Mouse (Mus musculus) liver, embryonic 12.5 days (tissue): ENCODE measurements around the gene Sfn. TPM values are rescaled to one million over a fixed set of nuclear protein-coding genes. Genes with fewer than 3 reads are reported as not detected.

Experiments
- ATAC-seq: fragments of 200-750 bp; cut with Nextera tagmentation; 2 replicates; pipeline ENCODE4 v1.8.0; 2017; ENCODE audit warnings: moderate number of reproducible peaks, mild to moderate bottlenecking, moderate library complexity
- H3K27ac ChIP-seq: fragments of 300-500 bp; sonication (generic); 2 replicates; pipeline ENCODE4 v1.5.1; 2016; ENCODE audit warnings: mild to moderate bottlenecking
- H3K27me3 ChIP-seq: fragments of 300-500 bp; sonication (generic); replicated peaks from 2 replicates; pipeline ENCODE4 v1.6.1; 2016; ENCODE audit warnings: mild to moderate bottlenecking, moderate library complexity
- H3K36me3 ChIP-seq: fragments of 300-500 bp; sonication (generic); 2 replicates; pipeline ENCODE4 v1.6.1; 2016; ENCODE audit warnings: mild to moderate bottlenecking, moderate library complexity
- H3K4me1 ChIP-seq: fragments of 300-500 bp; sonication (generic); 2 replicates; pipeline ENCODE4 v1.6.1; 2016
- H3K4me2 ChIP-seq: fragments of 300-500 bp; sonication (generic); 2 replicates; pipeline ENCODE4 v1.6.1; 2016; ENCODE audit warnings: mild to moderate bottlenecking, moderate library complexity
- H3K4me3 ChIP-seq: fragments of 300-500 bp; sonication (generic); 2 replicates; pipeline ENCODE4 v1.5.1; 2016; ENCODE audit warnings: mild to moderate bottlenecking, moderate library complexity
- H3K9ac ChIP-seq: fragments of 300-500 bp; sonication (generic); 2 replicates; pipeline ENCODE4 v1.6.1; 2016; ENCODE audit warnings: mild to moderate bottlenecking, moderate library complexity
- H3K9me3 ChIP-seq: fragments of 300-500 bp; sonication (generic); replicated peaks from 2 replicates; pipeline ENCODE4 v1.6.1; 2016; ENCODE audit warnings: mild to moderate bottlenecking, moderate library complexity
- WGBS: fragments of 180-500 bp; shearing (Covaris S2); methylation state at CpG from one replicate; pipeline ENCODE4 v1.1.7; 2016; ENCODE audit not compliant: insufficient replicate concordance; 5-methylcytosine and 5-hydroxymethylcytosine counted together
- polyA plus RNA-seq: library from polyadenylated mRNA; unstranded; fragments of >200 nt; fragmentation: Nextera tagmentation; extraction: Ambion mirVana; gene quantifications from 2 replicates; pipeline ENCODE4 v1.2.1, GENCODE M21; 2016

Sfn gene
- polyA plus RNA-seq, 1 experiment from 2014 or later: 0.21 TPM

GRCm38 (mm10) chr4:133600306-133600705 lies 1.7 kb downstream of the Sfn start:
- no peak for ATAC-seq
- no peak overlapping the region for H3K27ac ChIP-seq
- no peaks in the 10 kb centered on the region for H3K9me3 ChIP-seq
- peaks cover 13% of the 10 kb centered on the region for H3K36me3 ChIP-seq
- H3K4me3 ChIP-seq: peak overlapping the region; percentile 62
- 14% methylated on average over 9 of the region's 9 CpGs for WGBS
- peaks cover 34% of the 10 kb centered on the region for H3K4me1 ChIP-seq
- no peak overlapping the region for H3K9ac ChIP-seq
- H3K27me3 ChIP-seq: peaks cover 66% of the 10 kb centered on the region
- peak overlapping the region; percentile 80 for H3K4me2 ChIP-seq

- ATAC-seq: peak; percentile 93
- Histone ChIP-seq H3K4me1 (peaks cover 38% of the 10 kb centered on the region), H3K27ac (peak overlapping the region; percentile 4; the same call in 1 of the 2 replicates), H3K27me3 (peaks cover 66% of the 10 kb centered on the region), H3K4me3 (peak overlapping the region; percentile 62), H3K9me3 (no peaks in the 10 kb centered on the region), H3K4me2 (peak overlapping the region; percentile 80), H3K36me3 (peaks cover 7% of the 10 kb centered on the region), H3K9ac (peak overlapping the region; percentile 55)
- WGBS: 1% methylated on average over 50 of the region's 50 CpGs
Measured at GRCm38 (mm10) chr4:133599571-133600073, 2.3 kb downstream of the Sfn start.

- 15% methylated on average over 7 of the region's 7 CpGs for WGBS
- H3K9me3 ChIP-seq: no peaks in the 10 kb centered on the region
- peak overlapping the region; percentile 4; the same call in 1 of the 2 replicates for H3K27ac ChIP-seq
- peaks cover 4% of the 10 kb centered on the region for H3K36me3 ChIP-seq
- peak overlapping the region; percentile 62 for H3K4me3 ChIP-seq
- no peak for ATAC-seq
- peak overlapping the region; percentile 80 for H3K4me2 ChIP-seq
- H3K4me1 ChIP-seq: peaks cover 38% of the 10 kb centered on the region
- peak overlapping the region; percentile 55 for H3K9ac ChIP-seq
- peaks cover 64% of the 10 kb centered on the region for H3K27me3 ChIP-seq
Measured at GRCm38 (mm10) chr4:133599116-133599515, 2.9 kb downstream of the Sfn start.

- Histone ChIP-seq H3K27ac (no peak overlapping the region), H3K9ac (peak overlapping the region; percentile 55; the same call in 1 of the 2 replicates), H3K4me3 (peak overlapping the region; percentile 62), H3K27me3 (peaks cover 60% of the 10 kb centered on the region), H3K4me2 (peak overlapping the region; percentile 80), H3K36me3 (peaks cover 1% of the 10 kb centered on the region; the same call in 1 of the 2 replicates), H3K9me3 (no peaks in the 10 kb centered on the region), H3K4me1 (peaks cover 38% of the 10 kb centered on the region)
- 38% methylated on average over 4 of the region's 4 CpGs for WGBS
- no peak for ATAC-seq
Measured at GRCm38 (mm10) chr4:133598616-133599015, 3.4 kb downstream of the Sfn start.

GRCm38 (mm10) chr4:133596084-133596483 lies 5.9 kb downstream of the Sfn start:
- 66% methylated on average over 6 of the region's 6 CpGs for WGBS
- Histone ChIP-seq H3K4me3 (no peak overlapping the region), H3K27ac (no peak overlapping the region), H3K4me1 (peaks cover 33% of the 10 kb centered on the region), H3K36me3 (peaks cover 22% of the 10 kb centered on the region), H3K9ac (no peak overlapping the region), H3K27me3 (peaks cover 37% of the 10 kb centered on the region), H3K9me3 (no peaks in the 10 kb centered on the region), H3K4me2 (no peak overlapping the region)
- ATAC-seq: no peak

GRCm38 (mm10) chr4:133595538-133595937 lies 6.4 kb downstream of the Sfn start:
- H3K9me3 ChIP-seq: no peaks in the 10 kb centered on the region
- no peak for ATAC-seq
- no peak overlapping the region for H3K4me2 ChIP-seq
- H3K4me1 ChIP-seq: peaks cover 33% of the 10 kb centered on the region
- 50% methylated on average over 7 of the region's 7 CpGs for WGBS
- H3K4me3 ChIP-seq: no peak overlapping the region
- no peak overlapping the region for H3K27ac ChIP-seq
- peaks cover 27% of the 10 kb centered on the region for H3K36me3 ChIP-seq
- no peak overlapping the region for H3K9ac ChIP-seq
- H3K27me3 ChIP-seq: peaks cover 31% of the 10 kb centered on the region

- H3K27me3 ChIP-seq: 0 out of 2 replicates have a peak, but pooled peaks cover 3% of the 10 kb centered on the region
- WGBS: 25% methylated on average over 7 of the region's 7 CpGs
- no peak overlapping the region for H3K9ac ChIP-seq
- H3K4me2 ChIP-seq: no peak overlapping the region
- no peaks in the 10 kb centered on the region for H3K9me3 ChIP-seq
- no peak overlapping the region for H3K27ac ChIP-seq
- H3K4me3 ChIP-seq: no peak overlapping the region
- peaks cover 57% of the 10 kb centered on the region for H3K36me3 ChIP-seq
- peaks cover 10% of the 10 kb centered on the region for H3K4me1 ChIP-seq
- ATAC-seq: peak; percentile 11; the same call in 1 of the 2 replicates
Measured at GRCm38 (mm10) chr4:133592570-133592969, 9.4 kb downstream of the Sfn start.

GRCm38 (mm10) chr4:133584059-133584951 lies 17.7 kb downstream of the Sfn start, which contains the start of gene Gpn2:
TSS of gene Gpn2 (plus strand) at chr4:133584362.
- ATAC-seq: peak; percentile 82
- Histone ChIP-seq H3K9me3 (no peaks in the 10 kb centered on the region), H3K27ac (peak within 1 kb of the TSS; percentile 89), H3K4me2 (peak within 1 kb of the TSS; percentile 98), H3K36me3 (peaks cover 73% of the 10 kb centered on the region), H3K9ac (peak within 1 kb of the TSS; percentile 85), H3K27me3 (no peaks in the 10 kb centered on the region), H3K4me1 (peaks cover 24% of the 10 kb centered on the region), H3K4me3 (peak within 1 kb of the TSS; percentile 94)
- WGBS: under 1% methylated on average over 65 of the region's 65 CpGs

GRCm38 (mm10) chr4:133583690-133584058 lies 18.3 kb downstream of the Sfn start:
- no peaks in the 10 kb centered on the region for H3K9me3 ChIP-seq
- H3K4me2 ChIP-seq: peak overlapping the region; percentile 98
- 53% methylated on average over 6 of the region's 6 CpGs for WGBS
- H3K27me3 ChIP-seq: no peaks in the 10 kb centered on the region
- peak overlapping the region; percentile 94 for H3K4me3 ChIP-seq
- H3K9ac ChIP-seq: peak overlapping the region; percentile 85
- peak overlapping the region; percentile 89 for H3K27ac ChIP-seq
- peak; percentile 48 for ATAC-seq
- peaks cover 24% of the 10 kb centered on the region for H3K4me1 ChIP-seq
- H3K36me3 ChIP-seq: peaks cover 73% of the 10 kb centered on the region

GRCm38 (mm10) chr4:133577983-133578382 lies 24.0 kb downstream of the Sfn start:
- H3K9me3 ChIP-seq: no peaks in the 10 kb centered on the region

GRCm38 (mm10) chr4:133574843-133575202 lies 27.1 kb downstream of the Sfn start:
- peaks cover 21% of the 10 kb centered on the region for H3K36me3 ChIP-seq
- H3K9me3 ChIP-seq: no peaks in the 10 kb centered on the region
- H3K4me1 ChIP-seq: peaks cover 25% of the 10 kb centered on the region
- peak overlapping the region; percentile 94 for H3K4me2 ChIP-seq
- H3K27ac ChIP-seq: peak overlapping the region; percentile 92
- WGBS: 1% methylated on average over 41 of the region's 41 CpGs
- peak; percentile 54; the same call in 1 of the 2 replicates for ATAC-seq
- H3K4me3 ChIP-seq: peak overlapping the region; percentile 96
- H3K9ac ChIP-seq: peak overlapping the region; percentile 89
- no peaks in the 10 kb centered on the region for H3K27me3 ChIP-seq

More at GRCm38 (mm10) chr4:133577983-133578382, 24.0 kb downstream of the Sfn start:
- Histone ChIP-seq H3K27ac (no peak overlapping the region), H3K27me3 (no peaks in the 10 kb centered on the region), H3K4me3 (no peak overlapping the region), H3K9ac (no peak overlapping the region), H3K36me3 (peaks cover 52% of the 10 kb centered on the region), H3K4me2 (no peak overlapping the region), H3K4me1 (peaks cover 28% of the 10 kb centered on the region)
- ATAC-seq: no peak
- WGBS: 83% methylated on average over 12 of the region's 12 CpGs
